ENCODE assay signal across 12 mouse cellular contexts in genomic region chr11:118629718-118630117, GRCm38 (mm10).
"Had no signal": no experiment of that assay in that cellular context is flagged by ENCODE, and none has a peak within 500 bp of the region (broad histone marks: within the 10 kb centered on the region; RNA-seq: fewer than 3 reads in every experiment).

No protein-coding gene starts in this region.

- H3K4me1 ChIP-seq: liver, embryonic 13.5 days had no signal

- ATAC-seq: liver, postnatal 0 days; midbrain, embryonic 13.5 days had no signal

- H3K4me3 ChIP-seq: limb, embryonic 12.5 days; liver, embryonic 13.5 days; midbrain, embryonic 13.5 days had no signal

- H3K27ac ChIP-seq: limb, embryonic 12.5 days; liver, embryonic 13.5 days; midbrain, embryonic 13.5 days had no signal

- DNase-seq: kidney, postnatal 25 days; liver; liver, embryonic 13.5 days; liver, postnatal 0 days; lung, postnatal 36 days; retina, postnatal 1 day; right cerebral cortex, postnatal 4 days; spleen, adult 18-20 months; thymus, adult 18-20 months; thymus, postnatal 14 days had no signal

- H3K27me3 ChIP-seq: limb, embryonic 12.5 days; liver, embryonic 13.5 days; midbrain, embryonic 13.5 days had no signal
